Mouse (Mus musculus) liver (tissue): ENCODE data around the gene Gpc6.

Experiments used
- DNase-seq: peaks from one replicate; pipeline ENCODE4 v3.0.0-alpha.2; 2020; ENCODE audit warnings: mixed read lengths

Gpc6 gene

DNA sequence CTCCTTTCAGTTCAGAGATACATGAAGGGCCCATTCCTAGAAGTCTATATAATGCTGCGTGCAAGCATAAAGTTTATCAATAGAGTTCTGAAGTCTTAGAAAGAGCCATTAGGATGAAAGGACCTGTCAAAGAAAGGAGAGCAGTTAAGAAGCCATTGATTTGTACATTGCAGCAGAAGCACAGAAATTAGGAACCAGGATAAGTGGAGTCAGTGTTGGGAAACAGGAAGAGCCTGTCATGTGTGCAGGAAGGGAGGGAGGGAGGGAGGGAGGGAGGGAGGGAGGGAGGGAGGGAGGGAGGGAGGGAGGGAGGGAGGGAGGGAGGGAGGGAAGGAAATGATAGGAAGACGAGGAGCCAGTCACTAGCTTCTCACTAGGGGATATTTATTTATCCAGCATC, 716.7 kb downstream of the Gpc6 start:
- no peak for DNase-seq

DNA sequence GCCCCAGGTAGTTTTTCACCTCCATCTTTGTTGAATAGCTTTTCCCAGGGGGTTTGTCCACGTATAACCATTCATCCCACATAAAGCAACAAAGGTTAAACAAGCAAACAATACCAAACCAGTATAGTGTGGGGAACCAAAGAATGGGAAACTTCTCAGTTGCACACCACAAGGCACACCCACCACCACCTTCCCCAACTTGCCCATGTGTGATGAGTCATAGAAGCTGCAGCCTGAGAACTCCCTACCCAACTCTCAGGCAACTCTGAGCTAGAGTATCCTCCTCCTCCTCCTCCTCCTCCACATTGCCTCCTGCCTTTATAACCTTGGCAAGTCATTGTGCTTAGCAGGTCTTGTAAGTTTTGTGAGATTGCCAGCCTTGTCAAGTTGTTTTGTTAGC, 718.0 kb downstream of the Gpc6 start:
- no peak for DNase-seq

DNA sequence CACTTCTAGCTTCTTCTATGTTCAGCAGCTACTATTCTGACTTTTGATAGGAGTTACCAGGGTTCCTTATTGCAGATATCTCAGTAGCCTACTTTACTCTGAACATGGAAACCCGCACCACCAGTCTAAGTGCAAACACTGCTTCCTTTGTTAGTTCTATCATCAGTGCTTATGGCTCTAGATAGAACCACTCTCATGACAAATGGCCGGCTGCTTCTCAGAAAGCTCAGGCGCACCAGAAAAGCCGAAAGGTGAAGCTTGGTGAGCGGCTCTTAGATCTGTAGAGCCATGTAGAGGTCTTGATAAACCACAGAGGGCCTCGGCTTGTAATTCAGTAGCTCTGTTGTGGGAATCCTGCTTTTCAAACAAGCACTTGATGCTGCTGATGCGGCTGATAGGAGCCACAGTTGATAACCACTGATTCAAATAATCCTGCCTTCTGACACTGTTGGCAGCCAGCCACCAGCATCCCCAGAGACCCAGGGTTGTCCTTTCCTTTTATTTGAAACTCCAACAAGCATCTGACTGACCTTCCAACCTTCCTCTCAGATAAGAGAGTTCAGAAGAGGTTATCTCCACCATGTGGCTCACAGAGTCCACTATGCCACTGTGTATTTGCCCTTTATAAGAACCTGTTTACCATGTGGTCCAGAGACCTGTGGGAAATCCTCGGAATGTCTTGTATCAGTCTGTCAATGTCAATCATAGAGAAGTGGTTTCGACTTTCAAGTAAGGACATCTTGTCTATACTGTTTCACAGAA, 723.3 kb downstream of the Gpc6 start:
- peak; percentile 62 for DNase-seq

DNA sequence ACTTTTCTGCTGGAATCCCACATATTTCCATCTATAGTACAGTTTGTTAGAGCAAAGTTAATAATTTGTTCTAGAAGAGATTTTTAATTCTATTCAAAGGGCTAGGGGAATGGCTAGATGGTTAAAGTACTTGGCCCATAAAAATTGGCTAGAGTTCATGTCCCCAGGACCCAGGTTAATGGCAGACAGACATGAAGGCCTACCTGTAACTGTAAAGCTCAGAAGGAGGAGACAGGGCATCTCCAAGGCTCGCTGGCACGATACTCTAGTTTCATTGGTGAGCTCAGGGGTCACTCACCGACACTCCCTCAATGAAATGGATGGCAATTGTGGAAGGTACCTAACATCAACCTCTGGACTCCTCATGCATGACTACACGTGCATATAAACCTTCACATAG, 725.0 kb downstream of the Gpc6 start:
- no peak for DNase-seq

DNA sequence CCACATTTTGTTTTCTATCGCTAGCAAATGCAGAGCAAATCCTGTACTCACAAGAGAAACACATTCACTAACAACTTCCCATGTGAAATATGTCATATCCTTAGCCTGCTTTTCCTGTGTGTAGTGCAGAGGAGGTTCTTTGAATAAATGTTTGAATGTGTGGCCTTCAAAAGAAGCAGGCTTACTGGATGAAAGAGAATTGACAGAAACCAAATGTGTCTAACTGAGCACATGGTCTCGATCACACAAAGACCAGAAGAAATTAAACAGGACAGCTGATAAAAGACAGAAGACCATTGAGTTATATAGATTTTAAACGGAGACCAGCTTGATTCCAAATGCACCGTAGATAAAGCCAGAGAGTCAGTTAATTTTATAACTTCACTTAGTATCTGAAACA, 726.2 kb downstream of the Gpc6 start:
- DNase-seq = no peak

DNA sequence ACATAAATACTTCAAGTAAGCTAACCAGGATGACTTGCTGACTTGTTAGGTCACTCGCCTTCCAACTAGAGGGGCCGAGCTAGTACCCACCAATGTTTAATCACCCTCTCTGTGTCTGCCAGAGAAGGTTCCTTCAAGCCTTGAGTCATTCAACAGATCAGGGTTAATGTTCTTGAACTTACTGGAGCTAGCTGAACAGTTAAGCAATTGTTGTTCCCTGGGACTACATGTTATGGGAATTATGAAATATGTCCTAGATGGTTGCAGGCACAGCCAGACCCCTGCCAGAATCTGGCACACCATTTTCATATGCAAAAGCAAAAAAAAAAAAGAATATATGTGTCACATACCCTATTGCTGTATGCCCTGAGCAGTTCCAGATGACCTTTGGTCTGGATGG, 726.8 kb downstream of the Gpc6 start:
- DNase-seq = no peak

DNA sequence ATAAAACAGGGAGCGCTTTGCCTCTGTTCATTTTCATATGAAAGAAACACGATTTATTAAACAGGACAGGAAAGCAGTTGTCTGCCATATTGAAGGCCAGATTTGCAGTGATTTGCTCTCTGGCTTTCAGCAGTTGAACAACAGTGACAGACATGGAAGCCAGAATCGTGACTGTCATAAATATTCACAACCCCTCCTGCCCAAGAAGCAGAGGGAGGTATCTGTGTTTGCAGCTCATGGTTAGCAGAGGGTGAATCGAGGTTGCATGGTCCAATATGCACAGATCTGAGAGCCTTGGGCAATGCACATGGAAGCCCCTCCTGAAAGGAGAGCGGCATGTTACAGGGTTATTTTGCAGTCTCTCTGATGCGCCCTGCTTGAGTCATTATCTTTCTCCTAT, 730.3 kb downstream of the Gpc6 start:
- DNase-seq = no peak

DNA sequence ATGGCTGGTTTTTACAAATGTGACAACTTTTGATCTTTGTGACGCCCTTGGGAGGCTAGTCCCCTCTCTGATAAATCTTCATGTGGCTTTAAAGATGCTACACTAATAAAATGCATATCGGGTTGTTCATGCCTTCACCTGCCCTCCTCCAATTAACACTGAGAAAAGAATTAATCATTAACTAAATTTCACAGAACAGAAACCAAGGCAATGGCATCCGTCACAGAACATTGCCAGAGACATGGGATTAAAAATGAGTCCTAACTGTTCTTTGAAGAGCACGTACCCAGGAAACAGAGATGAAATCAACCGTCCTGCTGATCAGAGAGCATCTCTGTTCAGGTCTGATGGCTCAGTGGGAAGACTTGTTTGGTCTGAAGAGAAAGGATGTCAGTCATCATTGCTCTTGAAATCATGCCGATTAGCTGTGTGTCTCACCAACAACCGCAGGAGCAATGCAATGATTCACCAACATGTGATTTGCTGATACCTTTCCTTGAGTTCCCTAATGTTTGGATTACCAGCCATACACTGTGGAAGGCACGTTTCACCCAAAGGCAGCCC, 734.2 kb downstream of the Gpc6 start:
- no peak for DNase-seq

DNA sequence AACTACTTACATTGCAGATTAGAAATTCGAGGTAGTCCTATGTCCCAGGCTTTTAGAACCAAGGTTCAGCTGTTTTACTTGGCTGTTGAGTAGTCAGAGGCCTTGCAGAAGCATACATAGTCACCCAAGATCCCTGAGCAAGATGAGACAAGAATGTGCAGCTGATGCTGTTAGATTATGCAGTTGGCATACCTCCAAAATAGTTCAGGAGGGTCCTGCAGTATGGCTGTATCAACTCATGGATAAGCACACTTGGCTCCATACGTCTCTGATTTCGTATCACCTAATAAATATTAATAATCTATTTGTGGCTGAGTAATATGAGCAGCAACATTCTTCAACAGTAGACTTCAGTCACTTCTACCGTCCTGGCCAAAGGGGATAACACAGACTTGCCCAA, 737.1 kb downstream of the Gpc6 start:
- no peak for DNase-seq

DNA sequence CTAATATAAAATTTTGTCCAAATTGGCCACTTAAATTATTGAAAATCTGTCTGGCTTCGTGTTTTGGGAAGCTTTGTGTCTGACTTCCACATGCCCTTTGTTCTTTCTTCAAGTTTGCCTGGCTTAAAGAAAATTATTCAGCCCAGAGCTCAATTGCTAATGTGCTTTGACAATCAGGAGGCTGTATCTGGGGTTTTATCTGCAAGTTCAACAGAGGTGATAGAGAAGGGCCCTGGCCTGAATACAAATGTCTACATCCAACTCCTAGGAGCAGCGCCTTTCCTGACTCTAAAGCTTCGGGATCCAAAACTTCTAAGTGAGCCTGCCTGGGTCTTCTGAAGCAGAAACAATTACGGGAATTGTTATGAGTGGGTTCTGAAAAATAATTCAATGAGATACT, 739.7 kb downstream of the Gpc6 start:
- no peak for DNase-seq

DNA sequence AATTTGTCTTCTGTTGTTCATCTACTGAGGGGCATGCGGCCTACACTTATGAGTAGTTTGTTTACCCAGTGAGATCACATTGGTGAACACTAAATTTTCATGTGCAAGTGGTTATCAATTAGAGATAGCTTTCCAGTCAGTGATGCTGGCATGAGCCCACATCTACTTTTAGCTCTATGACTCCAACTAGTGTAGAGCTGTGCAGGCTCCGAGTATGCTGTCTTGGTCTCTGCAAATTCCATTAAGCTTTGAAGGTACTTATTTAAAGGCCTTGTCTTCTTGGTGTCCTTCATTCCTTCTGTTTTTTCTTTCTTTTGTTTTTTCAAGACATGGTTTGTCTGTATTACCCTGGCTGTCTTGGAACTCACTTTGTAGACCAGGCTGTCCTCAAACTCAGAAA, 741.0 kb downstream of the Gpc6 start:
- no peak for DNase-seq

DNA sequence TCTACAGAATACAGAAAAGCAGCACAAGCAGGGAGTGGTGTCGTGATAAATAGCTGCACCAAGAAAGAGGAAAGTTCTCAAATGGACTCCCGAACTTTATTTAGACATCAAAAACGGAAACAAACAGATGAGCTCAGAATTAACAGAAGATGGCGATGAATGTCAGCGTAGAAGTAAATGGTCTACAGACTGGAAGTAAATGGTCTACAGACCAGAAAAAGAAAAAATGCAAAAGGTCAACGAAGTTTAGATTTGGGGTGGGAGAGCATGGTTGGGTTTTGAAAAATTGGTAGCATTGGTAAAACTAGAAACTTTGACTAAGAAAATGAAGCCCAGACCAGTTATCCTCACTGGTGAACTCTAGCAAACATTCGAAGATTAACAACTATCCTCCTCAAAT, 748.4 kb downstream of the Gpc6 start:
- no peak for DNase-seq

DNA sequence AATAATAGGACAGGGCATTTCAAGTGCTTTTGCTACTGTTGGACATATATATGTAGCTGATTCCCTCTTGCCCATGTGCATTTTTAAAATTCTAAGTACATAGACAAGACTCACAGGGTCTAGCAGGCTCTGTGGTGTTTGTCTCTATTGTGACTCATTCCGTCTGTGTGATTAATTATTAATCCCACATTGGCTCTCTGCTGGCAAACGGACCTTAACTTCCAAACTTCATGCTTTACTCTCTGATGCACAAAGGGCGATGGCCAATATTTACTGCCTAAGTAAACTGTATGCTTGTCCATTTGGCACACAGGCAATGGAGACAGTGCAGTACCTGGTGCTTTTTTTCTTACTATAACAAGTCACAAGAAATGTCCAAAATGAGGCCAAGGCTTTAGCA, 749.4 kb downstream of the Gpc6 start:
- DNase-seq = no peak

DNA sequence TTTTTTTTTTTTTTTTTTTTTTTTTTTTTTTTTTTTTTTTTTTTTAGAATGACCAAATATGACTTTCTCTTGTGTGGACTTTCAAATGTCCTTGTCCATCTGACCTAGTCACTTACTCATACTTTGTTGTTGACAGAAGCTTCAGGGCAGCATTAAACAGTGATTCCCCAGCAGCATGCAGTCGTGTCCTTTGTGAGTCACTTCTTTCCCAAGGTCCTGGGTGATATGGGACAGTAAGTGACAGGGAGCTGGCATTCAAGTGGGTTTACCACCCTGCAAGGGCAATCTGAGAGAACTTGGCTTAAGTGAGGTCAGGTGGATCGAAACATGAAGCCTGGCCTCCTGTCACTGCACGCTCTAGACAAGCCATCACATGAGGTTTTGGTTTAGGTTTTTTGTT, 754.8 kb downstream of the Gpc6 start:
- no peak for DNase-seq

DNA sequence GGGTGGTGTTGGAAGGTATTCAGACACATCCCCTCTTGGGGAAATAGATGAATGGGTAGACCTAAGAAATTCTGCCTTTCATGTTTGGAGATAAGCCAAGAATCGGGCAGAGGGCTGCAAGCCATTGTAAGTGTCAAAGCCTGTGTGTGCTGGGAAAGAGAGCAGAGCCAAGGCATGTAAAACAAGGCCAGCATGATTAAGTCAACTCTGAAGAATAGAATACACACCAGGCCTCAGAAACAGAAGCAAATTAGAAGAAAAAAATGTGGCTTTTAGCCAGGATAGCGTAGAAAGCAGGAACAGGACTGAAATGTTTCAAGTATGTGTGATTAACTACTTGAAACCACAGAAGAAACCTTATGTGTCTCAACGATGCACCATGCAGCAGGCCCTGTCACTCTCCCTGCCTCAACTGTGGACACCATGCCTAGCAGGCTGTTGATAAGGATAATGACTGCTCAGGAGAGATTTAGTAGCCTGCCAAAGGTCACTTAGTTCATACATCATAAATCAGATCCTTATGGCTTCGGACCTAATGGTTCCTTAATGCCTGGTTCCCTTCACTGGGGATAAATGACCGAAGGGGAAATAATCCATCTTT, 756.3 kb downstream of the Gpc6 start:
- DNase-seq = no peak

DNA sequence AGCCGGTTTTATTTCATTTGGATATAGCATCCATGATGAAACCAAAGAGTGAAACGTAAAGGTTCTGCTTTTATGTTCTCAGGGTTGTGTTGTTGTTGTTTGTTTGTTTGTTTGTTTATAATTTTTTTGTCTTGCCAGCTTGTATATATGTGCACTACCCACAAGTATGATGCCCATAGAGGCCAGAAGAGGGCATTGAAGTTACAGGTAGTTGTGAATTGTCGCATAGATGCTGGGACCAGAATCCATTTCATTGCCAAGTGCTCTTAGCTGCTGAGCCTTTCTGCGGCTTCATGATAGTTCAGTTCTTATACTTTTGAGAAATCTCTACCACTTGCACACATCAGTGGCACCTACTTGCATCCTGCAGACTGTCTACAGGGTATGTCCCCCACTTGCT, 758.0 kb downstream of the Gpc6 start:
- no peak for DNase-seq

DNA sequence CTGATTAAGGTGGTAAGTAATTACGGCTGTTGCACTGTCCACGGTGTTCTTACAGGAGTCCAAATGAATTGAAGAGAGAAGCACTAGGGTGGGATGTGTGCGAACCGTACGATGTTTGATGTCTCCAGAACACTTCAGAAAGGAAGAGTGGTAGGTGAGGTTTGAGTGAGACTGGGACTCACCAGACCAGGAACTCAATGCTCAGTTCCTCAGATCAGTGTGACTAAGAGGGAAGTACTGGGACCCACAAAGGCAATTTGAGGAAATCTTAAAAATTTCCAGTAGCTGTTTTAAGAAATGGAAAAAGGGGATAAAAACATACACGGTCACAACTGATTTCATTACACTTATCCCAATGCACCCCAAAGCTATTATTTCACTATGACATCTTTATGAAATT, 764.7 kb downstream of the Gpc6 start:
- no peak for DNase-seq

DNA sequence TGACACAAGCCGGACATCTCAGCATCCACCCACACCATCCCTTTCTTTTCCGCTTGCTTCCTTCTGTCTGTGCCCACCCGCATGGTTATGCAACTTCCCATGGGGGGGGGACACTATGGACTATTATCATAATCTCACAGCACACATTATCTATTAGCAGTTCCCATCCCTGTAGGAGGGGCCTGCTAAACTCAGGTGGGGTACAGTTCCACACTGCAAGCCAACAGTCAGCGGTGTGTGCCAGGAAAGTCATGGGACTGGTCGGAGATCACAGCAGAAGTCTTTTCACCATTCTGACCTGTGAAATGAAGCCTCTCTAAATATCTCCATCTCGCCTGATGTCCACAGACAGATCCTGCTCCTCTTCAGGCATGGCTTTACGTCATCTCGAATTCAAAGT, 770.5 kb downstream of the Gpc6 start:
- no peak for DNase-seq

DNA sequence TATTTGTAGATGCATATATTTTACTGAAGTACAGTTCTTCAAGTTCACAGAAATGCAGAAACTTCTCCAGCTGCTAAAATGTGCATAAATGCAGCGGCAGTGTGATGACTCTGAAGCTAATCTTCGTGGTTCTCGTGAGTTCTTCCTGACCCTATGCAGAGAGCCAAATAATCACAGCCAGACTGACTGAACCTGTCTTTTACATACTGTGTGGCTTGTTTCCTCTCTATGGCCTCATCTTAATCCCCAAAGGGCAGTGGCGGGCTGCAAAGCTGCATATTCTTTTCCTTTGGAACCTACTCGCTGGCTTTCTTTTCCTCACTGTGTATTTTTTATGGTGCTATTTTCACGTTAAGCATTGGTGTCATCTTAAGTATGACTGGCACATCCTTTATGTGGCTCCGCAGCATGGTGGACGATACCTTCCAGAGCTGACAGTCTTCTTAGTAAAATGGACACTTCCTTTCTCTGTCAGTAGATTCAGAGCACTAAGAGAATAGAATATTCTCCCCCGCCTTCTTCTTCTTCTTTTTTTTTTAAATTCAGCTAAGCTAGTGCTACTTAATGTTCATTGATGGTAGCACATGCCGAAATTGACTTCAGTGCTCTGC, 775.7 kb downstream of the Gpc6 start:
- no peak for DNase-seq

DNA sequence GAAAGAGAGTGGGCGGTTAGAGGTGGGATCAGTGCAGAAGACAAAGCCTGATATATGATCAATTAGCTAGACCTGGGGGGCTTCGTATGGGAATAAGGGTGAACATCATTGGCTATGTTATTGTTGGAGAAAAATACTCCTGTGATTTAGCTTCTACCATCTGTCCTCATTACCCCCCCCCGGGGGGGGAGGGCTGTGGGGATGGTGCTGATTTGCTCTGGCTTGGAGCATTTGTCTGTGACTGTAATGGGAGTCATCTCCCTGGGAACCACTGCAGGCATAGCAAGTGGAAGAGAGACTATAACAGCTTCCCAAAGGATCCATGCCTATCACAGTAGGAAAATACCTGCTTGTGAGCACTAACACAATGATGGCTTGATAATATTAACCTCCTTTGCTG, 783.7 kb downstream of the Gpc6 start:
- DNase-seq = no peak

DNA sequence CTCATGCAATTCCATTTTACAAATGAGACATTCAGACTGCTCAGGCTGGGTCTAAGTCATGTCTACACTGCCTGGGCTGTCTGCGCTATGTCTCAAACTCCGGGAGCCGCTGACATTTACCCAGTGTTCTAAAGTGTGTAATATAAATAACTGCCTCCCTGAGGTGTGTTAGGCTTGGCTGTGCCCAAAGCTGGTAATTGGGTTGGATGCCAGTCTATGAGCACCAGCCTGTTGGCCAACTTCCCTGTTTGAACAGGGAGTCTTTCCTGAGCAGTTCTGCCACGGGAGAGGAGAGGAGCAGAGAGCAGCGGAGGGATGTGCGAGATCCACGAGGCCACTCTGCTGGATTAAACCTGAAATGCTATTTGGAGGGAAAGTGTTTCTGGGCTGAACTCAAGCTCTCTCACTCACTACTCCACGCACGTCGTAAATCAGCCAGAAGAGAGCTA, 785.4 kb downstream of the Gpc6 start:
- no peak for DNase-seq

DNA sequence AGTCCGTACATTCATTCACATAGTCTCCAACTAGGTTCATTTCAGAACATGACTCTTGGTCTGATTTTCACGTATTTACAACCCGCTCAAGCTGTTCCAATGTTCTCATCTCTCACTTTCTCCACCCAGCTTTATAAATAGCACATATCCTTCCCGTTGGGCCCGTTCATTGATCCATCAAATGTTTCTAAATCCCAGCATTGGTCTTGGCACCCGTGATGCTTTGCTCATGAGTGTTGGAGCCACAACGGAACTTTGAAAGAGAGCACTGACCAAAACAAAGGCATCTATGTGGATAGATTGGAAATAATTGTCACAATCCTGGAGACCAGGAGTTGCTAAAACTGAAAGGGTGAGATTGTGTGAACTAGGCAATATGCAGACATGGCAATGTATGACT, 787.2 kb downstream of the Gpc6 start:
- DNase-seq = no peak

DNA sequence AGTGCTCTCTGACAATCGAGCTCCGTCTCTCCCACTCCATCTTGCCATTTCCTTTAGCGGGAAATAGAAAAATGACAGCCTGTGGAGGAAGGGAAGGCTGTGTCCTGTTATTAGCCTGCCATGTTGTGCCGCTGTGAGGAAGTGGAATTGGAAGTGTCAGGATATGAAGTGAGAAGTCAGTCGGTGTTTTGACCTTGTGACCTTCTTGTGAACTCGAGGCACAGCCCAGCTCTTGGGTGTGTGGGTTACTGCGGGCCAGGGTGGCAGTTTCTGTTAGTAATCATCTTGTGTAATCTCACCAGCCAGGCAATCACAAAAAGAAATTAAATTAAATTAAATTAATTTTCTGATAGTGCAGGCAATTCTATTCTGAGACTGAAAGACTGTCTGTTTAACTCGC, 789.0 kb downstream of the Gpc6 start:
- no peak for DNase-seq

DNA sequence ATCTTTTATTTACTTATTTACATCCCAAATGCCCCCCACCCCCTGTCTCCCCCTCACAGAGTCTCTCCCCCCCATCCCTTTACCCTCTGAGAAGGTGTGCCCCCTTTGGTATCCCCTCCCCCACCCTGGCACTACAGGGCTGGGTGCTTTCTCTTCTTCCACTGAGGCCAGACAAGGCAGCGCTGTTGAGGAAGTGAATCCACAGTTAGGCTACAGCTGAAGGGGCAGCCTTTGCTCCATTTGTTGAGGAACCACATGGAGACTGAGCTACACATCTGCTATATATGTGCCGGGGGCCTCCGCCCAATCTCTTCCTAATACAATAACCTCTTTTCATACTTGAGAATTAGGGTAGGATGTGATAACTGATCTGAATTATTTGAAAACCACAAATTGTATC, 791.2 kb downstream of the Gpc6 start:
- no peak for DNase-seq
